Mouse (Mus musculus): ENCODE results near the gene Nptx1.

DNA sequence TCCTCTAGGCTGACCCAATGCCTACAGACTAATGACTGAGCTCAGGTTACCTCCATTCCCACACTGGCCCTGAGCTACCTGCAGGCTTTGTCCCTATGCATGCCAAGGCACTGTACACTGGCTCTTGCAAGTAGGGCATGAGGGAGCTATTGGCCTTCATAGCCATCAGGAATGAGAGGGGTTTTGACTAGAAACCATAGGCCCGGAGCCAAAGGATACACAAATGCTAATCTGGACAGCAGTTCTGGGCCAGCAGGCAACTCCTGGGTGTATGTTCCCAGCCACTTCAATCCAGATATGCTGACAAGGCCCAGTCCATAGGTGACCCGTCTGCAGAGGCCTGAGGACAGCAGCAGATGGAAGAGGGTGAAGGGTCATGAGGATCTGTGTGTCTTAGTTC is 47.5 kb downstream of the Nptx1 start:
- no peak for TF ChIP-seq CTCF (IDR thresholded peaks at IDR 0.05; ENCODE audit: borderline replicate concordance, extremely low read depth, insufficient read depth, insufficient read length)
- TF ChIP-seq POLR2A (IDR thresholded peaks at IDR 0.05; ENCODE audit: borderline replicate concordance, extremely low read depth, insufficient read depth, insufficient read length, poor library complexity, severe bottlenecking) = no peak
